Mouse (Mus musculus): ENCODE measurements around the gene Polr2e. TPM values are rescaled to one million over a fixed set of nuclear protein-coding genes. Genes with fewer than 3 reads are reported as not detected.

The Polr2e gene
- polyA plus RNA-seq, 1 experiment from 2014 or later: 115 TPM

GRCm38 (mm10) chr10:79987771-79988505 is 51.7 kb downstream of the Polr2e start:
- 8% methylated on average over 27 of the region's 27 CpGs for WGBS
- ATAC-seq (replicated peaks; ENCODE audit: insufficient number of reproducible peaks, insufficient read depth, low FRiP score, low read depth): no peak
- H3K27me3 ChIP-seq: no peaks in the 10 kb centered on the region
- peak overlapping the region; percentile 74 for H3K4me3 ChIP-seq
- H3K4me1 ChIP-seq (replicated peaks): peaks cover 58% of the 10 kb centered on the region
- peaks cover 22% of the 10 kb centered on the region for H3K36me3 ChIP-seq
- peak overlapping the region; percentile 75 for H3K4me2 ChIP-seq
- peak overlapping the region; percentile 82 for H3K9ac ChIP-seq
- peak overlapping the region; percentile 92 for H3K27ac ChIP-seq
- H3K9me3 ChIP-seq (replicated peaks): no peaks in the 10 kb centered on the region

- 6% methylated on average over 11 of the region's 11 CpGs for WGBS
- no peak for ATAC-seq (replicated peaks; ENCODE audit: insufficient number of reproducible peaks, insufficient read depth, low FRiP score, low read depth)
Observed at GRCm38 (mm10) chr10:79986963-79987362, 52.6 kb downstream of the Polr2e start.

GRCm38 (mm10) chr10:79986232-79986878 is 53.2 kb downstream of the Polr2e start:
- Histone ChIP-seq H3K4me1 (replicated peaks) (peaks cover 68% of the 10 kb centered on the region), H3K27ac (peak overlapping the region; percentile 92), H3K27me3 (no peaks in the 10 kb centered on the region), H3K9me3 (replicated peaks) (no peaks in the 10 kb centered on the region), H3K9ac (peak overlapping the region; percentile 56), H3K4me3 (peak overlapping the region; percentile 74), H3K36me3 (peaks cover 6% of the 10 kb centered on the region), H3K4me2 (peak overlapping the region; percentile 75)
- ATAC-seq (replicated peaks; ENCODE audit: insufficient number of reproducible peaks, insufficient read depth, low FRiP score, low read depth): no peak
- whole genome bisulfite sequencing: 20% methylated on average over 6 of the region's 6 CpGs

More at GRCm38 (mm10) chr10:79986963-79987362, 52.6 kb downstream of the Polr2e start:
- H3K4me1 ChIP-seq (replicated peaks): peaks cover 66% of the 10 kb centered on the region
- peaks cover 12% of the 10 kb centered on the region for H3K36me3 ChIP-seq
- H3K27ac ChIP-seq: peak overlapping the region; percentile 92
- no peak overlapping the region for H3K9ac ChIP-seq
- H3K4me2 ChIP-seq: peak overlapping the region; percentile 75
- H3K4me3 ChIP-seq: peak overlapping the region; percentile 74; the same call in 1 of the 2 replicates
- H3K9me3 ChIP-seq (replicated peaks): no peaks in the 10 kb centered on the region
- no peaks in the 10 kb centered on the region for H3K27me3 ChIP-seq

Other genes with a start within 250 kb of the Polr2e start
- gene Prss57, start 248.8 kb downstream of the Polr2e start, polyA plus RNA-seq (2015; fragmentation: Nextera tagmentation; extraction: Ambion mirVana): 0.49 and 5.1 TPM in 2 replicates
- 57.8 and 73.1 TPM in 2 replicates for gene Palm, start 246.2 kb downstream of the Polr2e start, polyA plus RNA-seq (2015; fragmentation: Nextera tagmentation; extraction: Ambion mirVana)
- gene Misp, start 218.8 kb downstream of the Polr2e start, polyA plus RNA-seq (2015; fragmentation: Nextera tagmentation; extraction: Ambion mirVana): 0.81 and 1.3 TPM in 2 replicates
- gene Ptbp1, start 185.4 kb downstream of the Polr2e start, polyA plus RNA-seq (2015; fragmentation: Nextera tagmentation; extraction: Ambion mirVana): 89.6 and 162 TPM in 2 replicates
- 1.1 and 3.0 TPM in 2 replicates for gene Prtn3, start 165.3 kb downstream of the Polr2e start, polyA plus RNA-seq (2015; fragmentation: Nextera tagmentation; extraction: Ambion mirVana)
- 8.6 and 15.3 TPM in 2 replicates for gene Plppr3, start 165.2 kb downstream of the Polr2e start, polyA plus RNA-seq (2015; fragmentation: Nextera tagmentation; extraction: Ambion mirVana)
- gene Elane, start 153.5 kb downstream of the Polr2e start, polyA plus RNA-seq (2015; fragmentation: Nextera tagmentation; extraction: Ambion mirVana): 0.25 and 2.0 TPM in 2 replicates
- not detected in 2 replicates for gene Cfd, start 148.9 kb downstream of the Polr2e start, polyA plus RNA-seq (2015; fragmentation: Nextera tagmentation; extraction: Ambion mirVana)
- 34.8 and 45.7 TPM in 2 replicates for gene Med16, start 130.9 kb downstream of the Polr2e start, polyA plus RNA-seq (2015; fragmentation: Nextera tagmentation; extraction: Ambion mirVana)
- 15.7 TPM in 1 of 2 replicates, not detected in the other for gene Gm26602, start 128.9 kb downstream of the Polr2e start, polyA plus RNA-seq (2015; fragmentation: Nextera tagmentation; extraction: Ambion mirVana)
- 0.34 and 0.51 TPM in 2 replicates for gene Kiss1r, start 122.8 kb downstream of the Polr2e start, polyA plus RNA-seq (2015; fragmentation: Nextera tagmentation; extraction: Ambion mirVana)
- 95.2 and 118 TPM in 2 replicates for gene R3hdm4, start 118.6 kb downstream of the Polr2e start, polyA plus RNA-seq (2015; fragmentation: Nextera tagmentation; extraction: Ambion mirVana)
- 2.1 and 3.7 TPM in 2 replicates for gene Arid3a, start 112.8 kb downstream of the Polr2e start, polyA plus RNA-seq (2015; fragmentation: Nextera tagmentation; extraction: Ambion mirVana)
- 56.7 and 66.6 TPM in 2 replicates for gene Wdr18, start 79.6 kb downstream of the Polr2e start, polyA plus RNA-seq (2015; fragmentation: Nextera tagmentation; extraction: Ambion mirVana)
- gene Grin3b, start 69.1 kb downstream of the Polr2e start, polyA plus RNA-seq (2015; fragmentation: Nextera tagmentation; extraction: Ambion mirVana): 0.24 and 0.28 TPM in 2 replicates
- 16.2 and 19.6 TPM in 2 replicates for gene Tmem259, start 55.5 kb downstream of the Polr2e start, polyA plus RNA-seq (2015; fragmentation: Nextera tagmentation; extraction: Ambion mirVana)
- 208 and 243 TPM in 2 replicates for gene Cnn2, start 51.2 kb downstream of the Polr2e start, polyA plus RNA-seq (2015; fragmentation: Nextera tagmentation; extraction: Ambion mirVana)
- 2.1 and 3.9 TPM in 2 replicates for gene Abca7, start 43.3 kb downstream of the Polr2e start, polyA plus RNA-seq (2015; fragmentation: Nextera tagmentation; extraction: Ambion mirVana)
- 4.7 and 14.4 TPM in 2 replicates for gene Arhgap45, start 23.1 kb downstream of the Polr2e start, polyA plus RNA-seq (2015; fragmentation: Nextera tagmentation; extraction: Ambion mirVana)
- gene Gpx4, start 7.4 kb upstream of the Polr2e start, polyA plus RNA-seq (2015; fragmentation: Nextera tagmentation; extraction: Ambion mirVana): 628 and 658 TPM in 2 replicates
- 8.3 and 13.9 TPM in 2 replicates for gene Sbno2, start 65.8 kb upstream of the Polr2e start, polyA plus RNA-seq (2015; fragmentation: Nextera tagmentation; extraction: Ambion mirVana)
- gene Stk11, start 76.0 kb upstream of the Polr2e start, polyA plus RNA-seq (2015; fragmentation: Nextera tagmentation; extraction: Ambion mirVana): 10.0 and 14.2 TPM in 2 replicates
- 861 and 962 TPM in 2 replicates for gene Atp5d, start 98.8 kb upstream of the Polr2e start, polyA plus RNA-seq (2015; fragmentation: Nextera tagmentation; extraction: Ambion mirVana)
- gene Cbarp, start 101.0 kb upstream of the Polr2e start, polyA plus RNA-seq (2015; fragmentation: Nextera tagmentation; extraction: Ambion mirVana): 1.7 and 2.9 TPM in 2 replicates
- gene Midn, start 108.5 kb upstream of the Polr2e start, polyA plus RNA-seq (2015; fragmentation: Nextera tagmentation; extraction: Ambion mirVana): 11.6 and 16.8 TPM in 2 replicates
- gene Cirbp, start 126.2 kb upstream of the Polr2e start, polyA plus RNA-seq (2015; fragmentation: Nextera tagmentation; extraction: Ambion mirVana): 86.7 and 90.2 TPM in 2 replicates
- 7.7 and 9.1 TPM in 2 replicates for gene 1600002K03Rik, start 133.1 kb upstream of the Polr2e start, polyA plus RNA-seq (2015; fragmentation: Nextera tagmentation; extraction: Ambion mirVana)
- 8.6 and 9.7 TPM in 2 replicates for gene Efna2, start 139.7 kb upstream of the Polr2e start, polyA plus RNA-seq (2015; fragmentation: Nextera tagmentation; extraction: Ambion mirVana)
- 32.7 and 40.5 TPM in 2 replicates for gene Mum1, start 186.6 kb upstream of the Polr2e start, polyA plus RNA-seq (2015; fragmentation: Nextera tagmentation; extraction: Ambion mirVana)
- gene Ndufs7, start 209.3 kb upstream of the Polr2e start, polyA plus RNA-seq (2015; fragmentation: Nextera tagmentation; extraction: Ambion mirVana): 553 and 586 TPM in 2 replicates
- gene Gamt, start 221.2 kb upstream of the Polr2e start, polyA plus RNA-seq (2015; fragmentation: Nextera tagmentation; extraction: Ambion mirVana): 47.7 and 52.9 TPM in 2 replicates
- 31.5 and 40.0 TPM in 2 replicates for gene Dazap1, start 221.7 kb upstream of the Polr2e start, polyA plus RNA-seq (2015; fragmentation: Nextera tagmentation; extraction: Ambion mirVana)

Measured in heart, embryonic 15.5 days (tissue).